29 mouse cellular contexts compared by ENCODE assay signal in the genomic region with DNA sequence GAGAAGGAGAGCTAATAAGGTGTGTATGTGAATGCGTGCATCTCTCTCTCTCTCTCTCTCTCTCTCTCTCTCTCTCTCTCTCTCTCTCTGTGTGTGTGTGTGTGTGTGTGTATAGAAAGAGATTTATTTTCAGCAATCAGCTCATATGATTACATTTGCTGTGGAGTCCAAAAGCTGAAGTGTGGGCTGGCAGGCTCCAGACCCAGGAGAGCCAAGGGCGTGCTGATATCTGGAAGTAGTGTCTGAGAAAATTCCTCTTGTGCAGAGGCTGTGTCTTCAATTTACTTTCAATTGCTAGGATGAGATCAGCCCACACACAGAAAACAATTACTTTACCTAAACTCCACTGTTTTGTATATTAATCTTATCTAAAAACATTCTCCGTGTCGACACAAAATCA.
DNase-seq lines count a peak whose midpoint lies in the region; ATAC-seq lines count a peak whose summit lies in the region.
"Had no signal": no experiment of that assay in that cellular context is flagged by ENCODE, and none has a peak within 500 bp of the region (broad histone marks: within the 10 kb centered on the region; RNA-seq: fewer than 3 reads in every experiment).

No protein-coding gene starts in this region.

- peak overlapping the region; percentile 48 for H3K27ac ChIP-seq in kidney, embryonic 15.5 days
- H3K27ac ChIP-seq: hindbrain, embryonic 12.5 days; hindbrain, postnatal 0 days; intestine, embryonic 15.5 days; limb, embryonic 12.5 days; liver, embryonic 12.5 days had no signal

- H3K27me3 ChIP-seq in kidney, embryonic 15.5 days, result no peaks in the 10 kb centered on the region
- H3K27me3 ChIP-seq: hindbrain, embryonic 12.5 days; intestine, embryonic 15.5 days; limb, embryonic 12.5 days; liver, embryonic 12.5 days had no signal

- peak; percentile 92 for DNase-seq in heart, adult 11 months
- DNase-seq in heart, postnatal 4 days, result no peak
- DNase-seq in kidney, adult 18-20 months, result no peak
- peak; percentile 17 for DNase-seq in urinary bladder, postnatal 14 days (ENCODE audit: low spot score)
- DNase-seq in urinary bladder, postnatal 10 days (ENCODE audit: low spot score), result no peak
- peak; percentile 38 for DNase-seq in skeletal muscle tissue, adult 2 months (ENCODE audit: low read depth, low spot score)
- DNase-seq in retina, embryonic 14.5 days (ENCODE audit: low spot score), result no peak
- DNase-seq: adrenal gland, adult 2 months; adrenal gland, postnatal 36 days; cerebellum, adult 18-20 months; cerebellum, postnatal 25 days; kidney, adult 8-10 months; kidney, postnatal 10 days; liver, postnatal 0 days; lung, postnatal 36 days; right cerebral cortex, postnatal 25 days; spleen, adult 18-20 months; thymus, adult 2 months; thymus, postnatal 36 days had no signal

- H3K36me3 ChIP-seq in kidney, embryonic 15.5 days, result no peaks in the 10 kb centered on the region
- H3K36me3 ChIP-seq: hindbrain, embryonic 12.5 days; intestine, embryonic 15.5 days; limb, embryonic 12.5 days; liver, embryonic 12.5 days had no signal

- no peak overlapping the region for H3K4me2 ChIP-seq in kidney, embryonic 15.5 days
- H3K4me2 ChIP-seq: hindbrain, embryonic 12.5 days; intestine, embryonic 15.5 days; limb, embryonic 12.5 days; liver, embryonic 12.5 days; midbrain, embryonic 11.5 days had no signal

- 69% methylated on average over 4 of the region's 4 CpGs for WGBS in kidney, embryonic 15.5 days

- H3K4me3 ChIP-seq in kidney, embryonic 15.5 days (replicated peaks), result no peak overlapping the region
- H3K4me3 ChIP-seq: hindbrain, embryonic 12.5 days; intestine, embryonic 15.5 days; limb, embryonic 12.5 days; liver, embryonic 12.5 days had no signal

- ATAC-seq in kidney, embryonic 15.5 days (replicated peaks; ENCODE audit: low FRiP score), result no peak
- ATAC-seq: activated CD4-positive, CD25-positive, alpha-beta regulatory T cell, adult 4 months; forebrain, embryonic 14.5 days; hindbrain, postnatal 0 days; intestine, embryonic 15.5 days; liver, embryonic 12.5 days; liver, postnatal 0 days; midbrain, embryonic 16.5 days had no signal

- H3K9ac ChIP-seq in kidney, embryonic 15.5 days, result no peak overlapping the region
- H3K9ac ChIP-seq: hindbrain, embryonic 12.5 days; intestine, embryonic 15.5 days; limb, embryonic 12.5 days; liver, embryonic 12.5 days; liver, postnatal 0 days had no signal

- no peaks in the 10 kb centered on the region for H3K9me3 ChIP-seq in kidney, embryonic 15.5 days (replicated peaks)
- H3K9me3 ChIP-seq: hindbrain, embryonic 12.5 days; intestine, embryonic 15.5 days; liver, embryonic 12.5 days had no signal

- H3K4me1 ChIP-seq in kidney, embryonic 15.5 days, result peaks cover 20% of the 10 kb centered on the region; the same call in 1 of the 2 replicates
- H3K4me1 ChIP-seq: hindbrain, embryonic 12.5 days; intestine, embryonic 15.5 days; limb, embryonic 12.5 days; liver, embryonic 12.5 days had no signal

Comparison
In these comparisons a context has a peak if more than half of its experiments do, and no peak if none do; other contexts are left out.
1. DNase-seq: peak in heart, adult 11 months (single experiment), urinary bladder, postnatal 14 days (single experiment) and skeletal muscle tissue, adult 2 months (single experiment); none in heart, postnatal 4 days (single experiment), kidney, adult 18-20 months (single experiment), urinary bladder, postnatal 10 days (single experiment) and retina, embryonic 14.5 days (single experiment).